Mouse (Mus musculus) midbrain, embryonic 14.5 days (tissue): ENCODE measurements at regions not wholly inside any gene's neighbourhood (a gene's known extent, or its start where the extent isn't known, plus 50 kb on each side); places are given as distances from the start of the nearest gene placed in this dataset.

Experiments used
- ATAC-seq: fragments of 200-750 bp; cut with Nextera tagmentation; 2 replicates; pipeline ENCODE4 v1.8.0; 2017; ENCODE audit warnings: moderate number of reproducible peaks, moderate library complexity; ENCODE audit not compliant: low FRiP score, low TSS enrichment
- DNase-seq: peaks from one replicate; pipeline ENCODE4 v3.0.0-alpha.2; 2015
- H3K27ac ChIP-seq: fragments of 300-500 bp; sonication (generic); replicated peaks from 2 replicates; pipeline ENCODE4 v1.5.1; 2014; ENCODE audit warnings: mild to moderate bottlenecking, low read depth, low read length, moderate library complexity
- H3K27me3 ChIP-seq: fragments of 300-500 bp; sonication (generic); 2 replicates; pipeline ENCODE4 v1.6.1; 2014; ENCODE audit warnings: low read length, control low read depth, mixed read lengths; ENCODE audit not compliant: control insufficient read depth, insufficient read depth
- H3K36me3 ChIP-seq: fragments of 300-500 bp; sonication (generic); 2 replicates; pipeline ENCODE4 v1.6.1; 2014; ENCODE audit warnings: low read length, control low read depth; ENCODE audit not compliant: control insufficient read depth, insufficient read depth
- H3K4me1 ChIP-seq: fragments of 300-500 bp; sonication (generic); 2 replicates; pipeline ENCODE4 v1.6.1; 2014; ENCODE audit warnings: mild to moderate bottlenecking, antibody characterized with exemption, low read length, control low read depth; ENCODE audit not compliant: control insufficient read depth, insufficient read depth
- H3K4me2 ChIP-seq: fragments of 300-500 bp; sonication (generic); 2 replicates; pipeline ENCODE4 v1.6.1; 2014; ENCODE audit warnings: mild to moderate bottlenecking, low read length, moderate library complexity
- H3K4me3 ChIP-seq: fragments of 300-500 bp; sonication (generic); replicated peaks from 2 replicates; pipeline ENCODE4 v1.5.1; 2014; ENCODE audit warnings: low read depth, low read length
- H3K9ac ChIP-seq: fragments of 300-500 bp; sonication (generic); replicated peaks from 2 replicates; pipeline ENCODE4 v1.6.1; 2014; ENCODE audit warnings: mild to moderate bottlenecking, low read length, moderate library complexity
- H3K9me3 ChIP-seq: fragments of 300-500 bp; sonication (generic); 2 replicates; pipeline ENCODE4 v1.6.1; 2016; ENCODE audit warnings: low read length, control low read depth, mixed read lengths; ENCODE audit not compliant: control insufficient read depth
- WGBS: fragments of 180-500 bp; shearing (Covaris S2); extraction: QIAGEN DNeasy Blood & Tissue Kit; methylation state at CpG from one replicate; pipeline ENCODE4 v1.1.7; 2014; 5-methylcytosine and 5-hydroxymethylcytosine counted together

DNA sequence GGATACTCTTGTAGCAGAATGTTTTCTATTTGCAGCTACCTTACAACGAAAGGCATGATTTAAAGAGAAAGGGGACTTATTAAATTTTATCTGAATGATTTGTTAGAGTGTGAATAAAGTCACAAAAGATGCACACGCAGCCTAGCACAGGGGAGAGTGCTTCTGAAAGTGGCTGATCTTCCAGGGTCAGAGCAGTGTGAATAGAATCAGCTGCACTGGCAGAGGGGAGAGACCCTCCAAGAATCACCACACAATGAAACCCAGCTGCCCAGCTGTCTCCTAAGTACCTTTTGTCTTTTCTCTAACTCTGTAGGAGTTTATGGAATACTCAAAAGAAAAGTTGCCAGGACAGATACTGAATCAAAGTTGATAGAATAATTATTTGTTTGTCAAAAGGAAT lies 443.1 kb downstream of the 1190002N15Rik start:
- Histone ChIP-seq H3K9me3 (no peaks in the 10 kb centered on the region), H3K4me2 (no peak overlapping the region), H3K36me3 (no peaks in the 10 kb centered on the region), H3K27ac (no peak overlapping the region), H3K27me3 (no peaks in the 10 kb centered on the region), H3K4me3 (no peak overlapping the region), H3K4me1 (no peaks in the 10 kb centered on the region), H3K9ac (no peak overlapping the region)
- DNase-seq: peak; percentile 3
- WGBS: 13% methylated on average over 2 of the region's 2 CpGs
- no peak for ATAC-seq

DNA sequence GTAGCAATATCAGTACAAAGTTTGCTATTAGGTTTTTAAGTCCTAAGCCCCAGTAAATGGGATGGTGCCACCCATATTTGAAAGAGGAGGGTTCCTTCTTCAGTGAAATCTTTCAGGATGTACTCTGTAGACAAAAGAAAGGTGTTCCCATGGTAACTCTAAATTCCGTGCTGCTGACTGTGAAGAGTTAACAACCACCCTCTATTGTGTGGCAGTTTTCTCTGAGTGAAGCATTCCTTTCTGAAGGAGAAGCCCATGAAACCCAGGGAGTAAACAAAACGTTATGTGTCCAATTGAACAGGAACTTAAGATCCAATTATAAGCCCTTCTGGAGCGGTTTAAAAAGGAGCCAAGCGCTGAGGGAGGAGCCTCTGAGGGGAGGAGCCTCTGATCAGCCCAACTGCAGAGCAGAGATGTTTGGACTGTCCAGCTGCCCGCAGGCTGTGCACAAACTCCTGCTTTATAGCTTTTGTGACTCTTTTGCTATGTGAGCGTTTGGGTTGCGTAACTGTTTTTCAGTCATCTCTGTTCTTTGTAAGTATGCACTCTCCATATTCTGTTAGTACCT lies 446.1 kb downstream of the 1190002N15Rik start:
- ATAC-seq: no peak

DNA sequence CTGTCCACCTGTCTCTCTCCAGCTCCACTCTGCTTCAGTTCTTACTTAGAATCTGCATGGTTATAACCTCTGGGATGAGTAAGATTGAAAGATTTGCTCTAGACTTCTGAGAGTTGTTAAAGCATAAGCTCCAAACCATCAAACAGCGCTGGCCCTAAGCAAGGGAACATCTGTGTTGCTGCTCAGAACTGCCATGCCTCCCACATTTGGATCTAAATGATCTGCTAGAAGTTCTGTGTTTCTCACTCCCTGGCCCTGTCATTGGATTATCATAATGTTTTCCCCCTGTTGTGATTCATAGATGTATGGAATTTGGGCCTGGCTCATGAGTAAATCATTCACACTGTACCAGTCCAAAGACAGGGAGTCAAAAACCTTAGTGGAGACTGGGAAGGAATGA lies 448.1 kb downstream of the 1190002N15Rik start:
- Histone ChIP-seq H3K36me3 (no peaks in the 10 kb centered on the region), H3K4me3 (no peak overlapping the region), H3K9me3 (no peaks in the 10 kb centered on the region), H3K4me2 (no peak overlapping the region), H3K4me1 (no peaks in the 10 kb centered on the region), H3K27me3 (no peaks in the 10 kb centered on the region), H3K9ac (no peak overlapping the region), H3K27ac (no peak overlapping the region)
- no peak for DNase-seq
- no peak for ATAC-seq
- WGBS: 89% methylated on average over 1 of the region's 1 CpGs

More for the DNA sequence above, 446.1 kb downstream of the 1190002N15Rik start:
- DNase-seq: peak; percentile 17
- H3K4me3 ChIP-seq: no peak overlapping the region
- no peaks in the 10 kb centered on the region for H3K27me3 ChIP-seq
- 37% methylated on average over 7 of the region's 7 CpGs for WGBS
- H3K36me3 ChIP-seq: no peaks in the 10 kb centered on the region
- H3K9me3 ChIP-seq: no peaks in the 10 kb centered on the region
- H3K27ac ChIP-seq: no peak overlapping the region
- no peaks in the 10 kb centered on the region for H3K4me1 ChIP-seq
- H3K9ac ChIP-seq: no peak overlapping the region
- H3K4me2 ChIP-seq: no peak overlapping the region

DNA sequence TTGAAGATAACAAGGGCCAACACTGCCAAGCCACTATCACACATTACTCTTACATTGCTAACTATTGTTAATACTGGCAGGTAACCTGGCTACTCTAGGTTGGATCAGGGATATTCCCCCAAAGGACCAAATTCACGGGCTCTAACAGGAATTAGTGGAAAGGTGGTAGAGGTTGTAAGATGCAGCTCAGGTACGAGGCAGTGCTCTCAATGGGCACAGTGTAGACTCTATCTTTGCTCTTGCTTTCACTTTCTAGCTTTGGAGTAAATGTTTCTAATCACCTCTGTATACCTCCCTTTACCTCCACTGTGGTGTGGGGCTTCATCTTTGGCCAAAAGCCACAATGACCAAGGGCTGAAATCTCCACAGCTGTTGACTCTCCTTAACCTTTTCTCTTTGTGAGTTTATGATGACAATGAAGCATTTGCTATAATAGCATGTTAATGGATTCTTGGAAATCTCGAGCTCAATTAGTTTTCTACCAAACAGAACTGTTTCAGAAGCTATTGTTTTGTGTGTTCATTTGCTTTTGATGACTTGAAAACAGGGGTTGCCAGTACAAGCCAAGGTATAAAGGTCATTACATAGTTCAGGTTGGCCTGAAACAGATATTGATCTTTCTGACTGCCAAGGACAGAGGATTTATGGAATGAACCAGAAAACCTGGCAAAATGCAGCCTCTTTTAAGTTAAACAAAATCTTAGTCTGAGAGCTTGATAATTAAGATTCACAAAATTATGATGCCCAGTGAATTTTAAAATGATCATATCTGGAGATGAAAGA lies 454.1 kb downstream of the 1190002N15Rik start:
- no peaks in the 10 kb centered on the region for H3K9me3 ChIP-seq
- ATAC-seq (no peak), DNase-seq (no peak)
- 77% methylated on average over 3 of the region's 3 CpGs for WGBS
- H3K27ac ChIP-seq: no peak overlapping the region
- H3K4me2 ChIP-seq: no peak overlapping the region
- H3K4me1 ChIP-seq: no peaks in the 10 kb centered on the region
- no peak overlapping the region for H3K4me3 ChIP-seq
- no peaks in the 10 kb centered on the region for H3K27me3 ChIP-seq
- no peaks in the 10 kb centered on the region for H3K36me3 ChIP-seq
- no peak overlapping the region for H3K9ac ChIP-seq

DNA sequence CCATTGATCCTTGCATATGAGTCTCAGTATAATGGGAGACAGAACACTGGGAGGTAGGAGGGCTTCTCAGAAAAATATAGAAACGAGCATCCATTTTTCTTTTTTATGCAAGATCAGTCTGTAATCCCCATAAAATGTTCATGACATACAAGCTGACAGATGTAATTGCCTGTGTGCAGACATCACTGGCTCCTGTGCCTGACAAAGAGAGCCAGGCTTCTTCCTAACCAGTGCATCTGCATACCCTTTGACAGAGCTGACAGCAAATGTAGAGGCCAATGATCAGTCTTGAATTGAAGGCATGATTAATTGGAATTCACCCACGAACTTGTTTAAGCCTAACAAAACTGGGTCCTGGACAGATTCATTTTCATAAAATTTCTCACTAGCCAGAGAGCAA lies 463.0 kb downstream of the 1190002N15Rik start:
- ATAC-seq: no peak; the same call in 1 of the 2 replicates

DNA sequence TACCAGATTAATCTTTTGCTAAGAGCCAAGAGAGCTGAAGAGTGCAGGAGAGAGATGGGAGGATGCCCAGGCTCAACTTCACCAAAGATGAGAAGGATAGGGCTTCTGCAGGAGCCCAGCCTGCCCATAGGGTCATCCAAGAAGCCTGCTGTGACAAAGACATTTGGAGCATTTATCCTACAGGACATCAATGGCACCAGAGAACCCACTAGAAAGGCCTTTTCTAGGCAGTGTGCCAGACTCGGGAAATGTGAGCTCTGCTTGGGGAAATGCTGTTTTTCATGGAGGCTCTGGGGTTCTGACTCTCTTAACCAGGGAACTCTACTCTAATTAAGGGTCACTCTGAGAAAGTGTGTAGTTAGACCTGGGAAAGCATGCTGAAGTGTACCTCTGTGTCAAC lies 470.8 kb downstream of the 1190002N15Rik start:
- no peak overlapping the region for H3K9ac ChIP-seq
- no peak overlapping the region for H3K4me2 ChIP-seq
- 82% methylated on average over 1 of the region's 1 CpGs for WGBS
- no peaks in the 10 kb centered on the region for H3K4me1 ChIP-seq
- no peak overlapping the region for H3K4me3 ChIP-seq
- H3K36me3 ChIP-seq: no peaks in the 10 kb centered on the region
- no peak for ATAC-seq
- no peak overlapping the region for H3K27ac ChIP-seq
- H3K27me3 ChIP-seq: no peaks in the 10 kb centered on the region
- H3K9me3 ChIP-seq: no peaks in the 10 kb centered on the region
- DNase-seq: peak; percentile 7

More for the DNA sequence above, 463.0 kb downstream of the 1190002N15Rik start:
- Histone ChIP-seq H3K4me2 (no peak overlapping the region), H3K27me3 (no peaks in the 10 kb centered on the region), H3K9ac (no peak overlapping the region), H3K4me3 (no peak overlapping the region), H3K36me3 (no peaks in the 10 kb centered on the region), H3K27ac (no peak overlapping the region), H3K4me1 (no peaks in the 10 kb centered on the region), H3K9me3 (no peaks in the 10 kb centered on the region)
- DNase-seq: no peak
- 45% methylated on average over 2 of the region's 2 CpGs for WGBS

DNA sequence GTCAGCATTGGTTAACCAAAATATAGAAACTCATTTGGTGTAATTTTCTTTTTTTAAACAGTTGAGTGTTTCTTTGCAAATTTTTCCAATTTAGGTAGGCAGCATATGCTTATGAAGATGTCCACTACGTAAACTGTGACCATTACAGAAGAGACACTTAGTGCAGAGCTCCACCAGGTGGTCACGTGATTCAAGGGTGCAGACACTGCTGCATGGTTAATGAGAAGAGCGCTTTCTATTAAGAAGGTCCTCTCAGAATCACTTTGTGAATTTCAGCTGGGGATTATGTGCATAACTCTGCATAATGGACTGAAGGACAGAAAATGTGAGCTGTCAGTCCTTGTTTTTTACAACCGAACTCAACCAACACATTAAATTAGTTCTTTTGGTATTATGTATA lies 484.7 kb downstream of the 1190002N15Rik start:
- no peaks in the 10 kb centered on the region for H3K27me3 ChIP-seq

DNA sequence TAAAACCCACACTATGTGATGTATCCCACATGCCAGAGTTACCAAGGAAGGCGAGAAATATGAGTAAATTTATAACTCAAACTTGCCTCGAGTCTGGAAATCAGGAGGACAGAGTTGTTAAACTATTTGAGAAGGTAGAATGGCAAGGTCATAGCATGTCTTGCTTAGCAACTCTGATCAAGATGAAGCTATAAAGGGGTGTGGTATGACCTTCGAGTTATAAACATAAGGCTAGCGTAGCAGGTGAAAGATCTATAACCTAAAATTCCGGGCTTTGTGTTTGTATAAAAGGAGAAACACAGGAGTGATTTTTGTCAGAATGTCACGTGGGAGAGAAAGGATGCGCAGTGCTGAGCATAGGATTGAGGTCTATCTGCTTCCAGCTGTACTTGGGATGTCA lies 490.0 kb downstream of the 1190002N15Rik start:
- Histone ChIP-seq H3K27ac (no peak overlapping the region), H3K27me3 (no peaks in the 10 kb centered on the region), H3K36me3 (no peaks in the 10 kb centered on the region), H3K4me3 (no peak overlapping the region), H3K4me2 (no peak overlapping the region), H3K4me1 (no peaks in the 10 kb centered on the region), H3K9me3 (no peaks in the 10 kb centered on the region), H3K9ac (no peak overlapping the region)
- DNase-seq (no peak), ATAC-seq (no peak)
- WGBS: 91% methylated on average over 7 of the region's 7 CpGs

More for the DNA sequence above, 484.7 kb downstream of the 1190002N15Rik start:
- Histone ChIP-seq H3K36me3 (no peaks in the 10 kb centered on the region), H3K4me3 (no peak overlapping the region), H3K4me2 (no peak overlapping the region), H3K4me1 (no peaks in the 10 kb centered on the region), H3K27ac (no peak overlapping the region), H3K9ac (no peak overlapping the region), H3K9me3 (no peaks in the 10 kb centered on the region)
- ATAC-seq (no peak; the same call in 1 of the 2 replicates), DNase-seq (peak; percentile 10)
- 56% methylated on average over 4 of the region's 4 CpGs for WGBS
